8 mouse cellular contexts compared by ENCODE assay signal in genomic region chr4:10896859-10897258, GRCm38 (mm10). TPM values are rescaled to one million over a fixed set of nuclear protein-coding genes. Genes with fewer than 3 reads are reported as not detected.
DNase-seq lines count a peak whose midpoint lies in the region; ATAC-seq and TF ChIP-seq lines count a peak whose summit lies in the region.

No protein-coding gene starts in this region.

- no peak overlapping the region for H3K27ac ChIP-seq in intestine, embryonic 14.5 days (ENCODE audit: low read depth)
- H3K27ac ChIP-seq in intestine, embryonic 16.5 days (ENCODE audit: low read length), result no peak overlapping the region
- H3K27ac ChIP-seq in ES-Bruce4 (ENCODE audit: insufficient read depth, low read length), result no peak overlapping the region
- H3K27ac ChIP-seq in forebrain, embryonic 14.5 days (ENCODE audit: low read depth, low read length), result no peak overlapping the region

- H3K36me3 ChIP-seq in intestine, embryonic 14.5 days (ENCODE audit: control insufficient read depth, insufficient read depth, low read length), result peaks cover 33% of the 10 kb centered on the region
- peaks cover 6% of the 10 kb centered on the region; the same call in 1 of the 2 replicates for H3K36me3 ChIP-seq in intestine, embryonic 16.5 days (ENCODE audit: control insufficient read depth, insufficient read depth, low read length)
- no peaks in the 10 kb centered on the region; the same call in 1 of the 2 replicates for H3K36me3 ChIP-seq in ES-Bruce4 (ENCODE audit: control insufficient read depth, insufficient read depth, low read length, poor library complexity, severe bottlenecking)
- peaks cover 20% of the 10 kb centered on the region for H3K36me3 ChIP-seq in forebrain, embryonic 14.5 days (ENCODE audit: control insufficient read depth, insufficient read depth, low read length)

- no peak overlapping the region for H3K4me2 ChIP-seq in intestine, embryonic 14.5 days (ENCODE audit: low read length)
- H3K4me2 ChIP-seq in intestine, embryonic 16.5 days (ENCODE audit: low read depth, low read length), result no peak overlapping the region
- H3K4me2 ChIP-seq in forebrain, embryonic 14.5 days (ENCODE audit: low read length), result no peak overlapping the region

- no peak for TF ChIP-seq EP300 in ES-Bruce4 (IDR thresholded peaks at IDR 0.05; ENCODE audit: insufficient read depth, low read depth, low read length)

- H3K4me3 ChIP-seq in intestine, embryonic 14.5 days (ENCODE audit: low read depth, low read length), result no peak overlapping the region
- H3K4me3 ChIP-seq in intestine, embryonic 16.5 days (ENCODE audit: low read length), result no peak overlapping the region
- no peak overlapping the region for H3K4me3 ChIP-seq in ES-Bruce4 (ENCODE audit: low read depth, low read length)
- no peak overlapping the region for H3K4me3 ChIP-seq in forebrain, embryonic 14.5 days (ENCODE audit: low read depth, low read length)

- no peaks in the 10 kb centered on the region for H3K9me3 ChIP-seq in intestine, embryonic 14.5 days (ENCODE audit: control insufficient read depth, low read length)
- H3K9me3 ChIP-seq in intestine, embryonic 16.5 days (ENCODE audit: control insufficient read depth, low read length), result no peaks in the 10 kb centered on the region
- no peaks in the 10 kb centered on the region for H3K9me3 ChIP-seq in ES-Bruce4 (replicated peaks; ENCODE audit: control insufficient read depth, insufficient read depth, low read length, poor library complexity, severe bottlenecking)
- H3K9me3 ChIP-seq in forebrain, embryonic 14.5 days (replicated peaks; ENCODE audit: control insufficient read depth, low read length), result no peaks in the 10 kb centered on the region

- H3K27me3 ChIP-seq in intestine, embryonic 14.5 days (replicated peaks; ENCODE audit: control insufficient read depth, insufficient read depth, low read length), result no peaks in the 10 kb centered on the region
- no peaks in the 10 kb centered on the region for H3K27me3 ChIP-seq in intestine, embryonic 16.5 days (replicated peaks; ENCODE audit: control insufficient read depth, insufficient read depth, low read length)
- no peaks in the 10 kb centered on the region for H3K27me3 ChIP-seq in ES-Bruce4 (ENCODE audit: control insufficient read depth, insufficient read depth, low read length, poor library complexity, severe bottlenecking)
- no peaks in the 10 kb centered on the region for H3K27me3 ChIP-seq in forebrain, embryonic 14.5 days (replicated peaks; ENCODE audit: control insufficient read depth, insufficient read depth, low read length)

- no peak overlapping the region for H3K9ac ChIP-seq in intestine, embryonic 14.5 days (ENCODE audit: low read length)
- no peak overlapping the region for H3K9ac ChIP-seq in intestine, embryonic 16.5 days (ENCODE audit: low read depth, low read length)
- no peak overlapping the region for H3K9ac ChIP-seq in ES-Bruce4 (ENCODE audit: low read depth, poor library complexity, severe bottlenecking)
- no peak overlapping the region for H3K9ac ChIP-seq in forebrain, embryonic 14.5 days (ENCODE audit: low read length)

- no peak for DNase-seq in intestine, embryonic 14.5 days (ENCODE audit: low spot score)
- DNase-seq in forebrain, embryonic 14.5 days (ENCODE audit: low spot score), result peak; percentile 87
- no peak for DNase-seq in urinary bladder, postnatal 14 days (ENCODE audit: low spot score)
- no peak for DNase-seq in ovary, postnatal 14 days (ENCODE audit: low spot score)
- DNase-seq in spleen, adult 12 weeks (ENCODE audit: low spot score), result no peak

- no peaks in the 10 kb centered on the region for H3K4me1 ChIP-seq in intestine, embryonic 14.5 days (replicated peaks; ENCODE audit: control insufficient read depth, insufficient read depth, low read length)
- H3K4me1 ChIP-seq in intestine, embryonic 16.5 days (ENCODE audit: control insufficient read depth, insufficient read depth, low read length), result no peaks in the 10 kb centered on the region
- no peaks in the 10 kb centered on the region for H3K4me1 ChIP-seq in ES-Bruce4 (ENCODE audit: control insufficient read depth, insufficient read depth, low read length)
- H3K4me1 ChIP-seq in forebrain, embryonic 14.5 days (ENCODE audit: control insufficient read depth, insufficient read depth, low read length), result no peaks in the 10 kb centered on the region

- peak; percentile 66; the same call in 1 of the 2 replicates for ATAC-seq in intestine, embryonic 14.5 days (replicated peaks; ENCODE audit: low FRiP score, low TSS enrichment, low read depth)
- no peak for ATAC-seq in intestine, embryonic 16.5 days
- ATAC-seq in forebrain, embryonic 14.5 days, result peak; percentile 87
- ATAC-seq in megakaryocyte-erythroid progenitor cell, adult 5-6 weeks (replicated peaks; ENCODE audit: low FRiP score, low TSS enrichment, poor library complexity, severe bottlenecking), result peak; percentile 94

- TF ChIP-seq POLR2A in ES-Bruce4 (IDR thresholded peaks at IDR 0.05; ENCODE audit: insufficient read depth, low read length), result no peak

- peak; percentile 20 for TF ChIP-seq CTCF in ES-Bruce4 (IDR thresholded peaks at IDR 0.05; ENCODE audit: low read depth, low read length)

RNA-seq across cellular contexts. Expression of gene 2610301B20Rik, which starts 22.6 kb away (rescaled TPM):
- polyA plus RNA-seq in intestine, embryonic 14.5 days (2014; fragmentation: Nextera tagmentation; extraction: Ambion mirVana), result 26.9 and 29.0 TPM in 2 replicates
- polyA plus RNA-seq in intestine, embryonic 16.5 days (2015; fragmentation: Nextera tagmentation; extraction: Ambion mirVana), result 18.8 and 22.0 TPM in 2 replicates
- polyA plus RNA-seq in ES-Bruce4 (2011; ENCODE audit: insufficient read depth, insufficient read length, low read depth, missing spikeins), result 14.3 and 16.9 TPM in 2 replicates
- polyA plus RNA-seq in forebrain, embryonic 14.5 days (2014; fragmentation: Nextera tagmentation; extraction: Ambion mirVana), result 51.9 and 55.7 TPM in 2 replicates
- 22.9 and 23.3 TPM in 2 replicates for total RNA-seq in megakaryocyte-erythroid progenitor cell, adult 5-6 weeks (2014; fragmentation: Nextera tagmentation)
- total RNA-seq in megakaryocyte-erythroid progenitor cell, adult 5-6 weeks (2017), result 7.7 and 20.8 TPM in 2 replicates
